Mouse (Mus musculus) testis, adult 2 months (tissue): ENCODE data around the gene Pcgf3. TPM values are rescaled to one million over a fixed set of nuclear protein-coding genes. Genes with fewer than 3 reads are reported as not detected.
A peak's percentile ranks its signal among the peaks of the same experiment; 100 is the strongest.
"Not testable (repeated sequence)": the region's sequence is repeated elsewhere in the genome, so short reads cannot be mapped to it uniquely, and the experiment has no call there.

Source experiments
- H3K27ac ChIP-seq: fragments of 200-500 bp; 2 replicates; pipeline ENCODE4 v1.5.1; 2012; ENCODE audit warnings: low read depth, low read length; ENCODE audit not compliant: control insufficient read depth, insufficient read depth
- H3K27me3 ChIP-seq: fragments of 200-500 bp; 2 replicates; pipeline ENCODE4 v1.6.1; 2012; ENCODE audit warnings: mild to moderate bottlenecking, low read length, moderate library complexity; ENCODE audit not compliant: control insufficient read depth, insufficient read depth
- H3K36me3 ChIP-seq: fragments of 200-500 bp; 2 replicates; pipeline ENCODE4 v1.6.1; 2012; ENCODE audit warnings: mild to moderate bottlenecking, low read length; ENCODE audit not compliant: control insufficient read depth, insufficient read depth
- H3K4me1 ChIP-seq: fragments of 200-500 bp; 2 replicates; pipeline ENCODE4 v1.6.1; 2012; ENCODE audit warnings: low read length; ENCODE audit not compliant: control insufficient read depth, insufficient read depth
- H3K4me3 ChIP-seq: fragments of 200-500 bp; 2 replicates; pipeline ENCODE4 v1.5.1; 2012; ENCODE audit warnings: low read depth, mild to moderate bottlenecking, low read length, moderate library complexity, mixed read lengths; ENCODE audit not compliant: control insufficient read depth
- CTCF ChIP-seq: fragments of 200-500 bp; IDR thresholded peaks from 2 replicates; pipeline ENCODE4 v1.5.1; 2012; ENCODE audit warnings: low read depth, mild to moderate bottlenecking, inconsistent platforms, low read length, moderate library complexity; ENCODE audit not compliant: control insufficient read depth, insufficient read depth, insufficient replicate concordance
- POLR2A ChIP-seq: fragments of 200-500 bp; IDR thresholded peaks from 2 replicates; pipeline ENCODE4 v1.6.1; 2012; ENCODE audit warnings: low read depth, mild to moderate bottlenecking, inconsistent platforms, low read length, moderate library complexity; ENCODE audit not compliant: control insufficient read depth
- polyA plus RNA-seq: library from polyadenylated mRNA; depleted of rRNA; stranded (reverse); fragments of >200 nt; gene quantifications from 2 replicates; pipeline ENCODE4 v1.2.3, GENCODE M21; 2012

Pcgf3 gene
- polyA plus RNA-seq, 1 experiment, result 4.3 TPM

DNA sequence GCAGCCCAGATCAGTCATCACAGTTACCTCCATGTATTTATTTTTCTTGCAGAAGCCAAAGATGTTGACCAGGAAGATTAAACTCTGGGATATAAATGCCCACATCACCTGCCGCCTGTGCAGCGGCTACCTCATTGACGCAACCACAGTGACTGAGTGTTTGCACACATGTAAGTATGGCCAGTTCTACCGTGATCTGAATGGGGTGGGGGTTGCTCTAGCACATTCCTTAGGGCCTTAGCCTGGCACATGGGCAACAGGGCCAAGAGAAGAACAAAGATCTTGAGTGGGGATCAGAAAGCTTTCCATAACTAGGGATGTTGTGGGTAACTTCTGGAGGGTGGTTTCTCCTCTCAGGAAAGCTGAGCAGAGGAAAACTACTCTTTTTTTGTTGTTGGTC lies 12.7 kb downstream of the Pcgf3 start:
- Histone ChIP-seq H3K4me1 (no peaks in the 10 kb centered on the region), H3K27me3 (no peaks in the 10 kb centered on the region), H3K4me3 (no peak overlapping the region), H3K36me3 (no peaks in the 10 kb centered on the region), H3K27ac (no peak overlapping the region)
- TF ChIP-seq CTCF (no peak), POLR2A (no peak)

DNA sequence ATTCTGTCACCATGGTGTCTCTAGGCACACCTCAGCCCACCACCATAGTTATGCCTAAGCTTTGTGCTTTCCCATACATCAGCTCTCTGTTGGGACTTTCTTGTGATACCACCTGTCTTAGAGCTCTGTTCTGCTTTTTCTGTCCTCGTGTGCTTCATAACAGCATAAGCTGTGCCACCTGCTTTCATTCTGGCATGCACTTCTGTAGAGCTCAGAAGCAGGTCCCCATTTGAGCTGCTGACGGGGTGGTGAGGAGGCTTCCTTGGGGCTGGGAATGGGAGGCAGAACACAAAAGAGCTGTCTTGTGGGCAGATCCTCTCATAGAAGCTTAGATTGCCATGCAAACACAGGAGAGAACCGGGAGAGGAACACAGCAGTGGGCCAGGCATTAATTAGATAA lies 14.9 kb downstream of the Pcgf3 start:
- no peaks in the 10 kb centered on the region for H3K4me1 ChIP-seq
- no peaks in the 10 kb centered on the region for H3K27me3 ChIP-seq
- TF ChIP-seq CTCF (no peak), POLR2A (no peak)
- H3K36me3 ChIP-seq, result no peaks in the 10 kb centered on the region
- no peak overlapping the region for H3K4me3 ChIP-seq
- no peak overlapping the region for H3K27ac ChIP-seq

DNA sequence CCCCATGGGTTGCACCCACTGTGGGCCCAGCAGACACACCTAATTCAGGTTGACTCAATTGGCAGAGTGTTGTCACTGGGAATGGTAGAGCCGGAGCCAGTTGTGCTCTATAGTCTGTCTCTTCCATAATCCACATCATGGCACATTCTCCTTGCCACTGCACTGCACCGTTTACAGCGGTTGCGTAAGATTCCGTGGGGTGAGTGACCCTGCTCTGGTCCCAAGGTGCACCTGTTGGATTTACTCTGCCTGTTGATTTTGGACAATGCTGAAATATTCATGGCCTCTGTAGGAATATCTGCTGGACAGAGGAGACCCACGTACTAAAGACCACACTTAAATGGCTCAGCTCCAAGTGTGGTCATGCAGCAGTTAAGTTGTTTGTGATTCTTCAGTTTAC lies 22.0 kb downstream of the Pcgf3 start:
- no peak overlapping the region for H3K27ac ChIP-seq
- H3K27me3 ChIP-seq, result no peaks in the 10 kb centered on the region
- no peak for TF ChIP-seq CTCF
- TF ChIP-seq POLR2A, result no peak
- H3K4me3 ChIP-seq, result no peak overlapping the region
- H3K4me1 ChIP-seq, result no peaks in the 10 kb centered on the region
- no peaks in the 10 kb centered on the region for H3K36me3 ChIP-seq

DNA sequence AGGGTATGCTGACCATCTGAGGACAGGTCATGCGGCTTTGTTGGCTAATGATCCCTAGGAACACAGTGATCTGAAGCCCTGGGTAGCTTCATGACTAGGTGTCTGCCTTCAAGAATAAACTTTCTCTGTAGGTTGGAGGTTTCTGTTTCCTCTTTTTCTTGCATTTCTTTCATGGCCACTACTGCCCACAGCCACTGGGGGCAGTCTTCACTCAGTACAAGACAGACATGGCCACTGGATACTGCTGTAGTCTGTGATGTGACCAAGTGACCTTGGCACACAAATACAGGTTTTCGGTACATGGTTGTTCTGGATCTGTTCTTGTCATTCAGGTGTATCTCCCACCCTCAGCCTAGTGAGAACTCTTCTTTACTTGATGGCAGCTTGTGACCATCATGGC lies 24.2 kb downstream of the Pcgf3 start:
- Histone ChIP-seq H3K27ac (no peak overlapping the region), H3K36me3 (no peaks in the 10 kb centered on the region), H3K27me3 (no peaks in the 10 kb centered on the region), H3K4me1 (no peaks in the 10 kb centered on the region), H3K4me3 (no peak overlapping the region)
- TF ChIP-seq POLR2A (no peak), CTCF (peak; percentile 39; the same call in 1 of the 2 replicates)

DNA sequence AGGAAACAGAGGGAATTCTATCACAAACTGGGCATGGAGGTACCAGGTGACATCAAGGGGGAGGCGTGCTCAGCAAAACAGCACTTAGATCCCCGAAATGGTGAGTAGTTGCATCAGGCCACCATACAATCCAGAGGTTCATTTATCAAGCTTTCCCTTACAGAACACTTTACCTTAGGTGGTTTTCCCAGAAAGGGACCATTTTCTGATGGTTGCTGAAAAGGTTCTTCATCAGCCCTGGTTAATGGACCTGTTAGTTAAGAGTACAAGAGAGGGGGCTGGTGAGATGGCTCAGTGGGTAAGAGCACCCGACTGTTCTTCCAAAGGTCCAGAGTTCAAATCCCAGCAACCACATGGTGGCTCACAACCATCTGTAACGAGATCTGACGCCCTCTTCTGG lies 25.1 kb downstream of the Pcgf3 start:
- not testable (repeated sequence) for H3K4me1 ChIP-seq, H3K27me3 ChIP-seq, H3K27ac ChIP-seq, H3K4me3 ChIP-seq, H3K36me3 ChIP-seq

DNA sequence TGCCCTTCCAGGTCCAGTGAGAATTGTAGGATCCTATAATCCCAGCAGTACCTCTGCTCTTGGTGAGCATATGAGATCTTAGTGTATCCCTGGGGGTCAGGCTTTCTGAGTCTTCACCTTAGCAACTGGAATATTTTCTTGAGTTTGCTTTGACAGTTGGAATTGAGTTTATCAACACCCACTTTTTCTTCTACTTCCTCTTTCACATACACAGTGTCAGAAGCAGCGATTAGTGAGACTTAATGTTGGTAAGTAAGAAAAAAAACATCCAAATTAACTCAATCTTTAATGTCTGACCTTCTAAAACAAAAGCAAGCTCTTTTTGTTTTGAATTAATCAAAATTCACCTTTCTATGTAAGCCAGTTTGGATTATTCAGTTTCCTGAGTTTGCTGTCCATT lies 40.5 kb downstream of the Pcgf3 start:
- Histone ChIP-seq H3K27me3 (no peaks in the 10 kb centered on the region), H3K4me1 (no peaks in the 10 kb centered on the region), H3K27ac (no peak overlapping the region), H3K4me3 (no peak overlapping the region), H3K36me3 (no peaks in the 10 kb centered on the region; the same call in 1 of the 2 replicates)
- TF ChIP-seq POLR2A (no peak), CTCF (no peak)

DNA sequence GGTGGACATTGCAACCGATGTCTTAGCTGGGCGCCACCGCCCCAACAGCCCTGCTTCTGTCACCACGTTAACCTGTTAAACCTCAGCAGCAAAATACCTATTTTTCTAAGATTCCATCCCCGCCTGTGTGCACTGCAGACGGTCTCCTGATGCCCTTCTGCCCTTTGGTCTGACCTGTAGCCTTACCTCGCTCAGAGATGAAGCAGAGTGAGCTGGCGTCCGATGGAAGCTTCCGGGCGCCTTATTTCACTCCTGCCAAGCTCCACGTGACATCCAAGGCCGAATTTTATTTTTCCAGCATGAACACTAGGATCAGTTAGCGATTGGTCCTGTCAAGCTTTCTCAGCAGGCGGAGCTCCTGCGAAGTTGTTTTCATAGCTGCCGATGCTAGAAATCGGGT lies 41.3 kb downstream of the Pcgf3 start:
- H3K27ac ChIP-seq, result no peak overlapping the region
- TF ChIP-seq POLR2A, result no peak
- TF ChIP-seq CTCF, result no peak
- no peak overlapping the region for H3K4me3 ChIP-seq
- no peaks in the 10 kb centered on the region for H3K27me3 ChIP-seq
- no peaks in the 10 kb centered on the region for H3K4me1 ChIP-seq
- no peaks in the 10 kb centered on the region; the same call in 1 of the 2 replicates for H3K36me3 ChIP-seq
